ENCODE assay signal across 8 mouse cellular contexts in genomic region chr2:138215561-138215960, GRCm38 (mm10). TPM values are rescaled to one million over a fixed set of nuclear protein-coding genes. Genes with fewer than 3 reads are reported as not detected.
DNase-seq lines count a peak whose midpoint lies in the region; ATAC-seq lines count a peak whose summit lies in the region.

No protein-coding gene starts in this region.

- no peak overlapping the region for H3K4me2 ChIP-seq in kidney, embryonic 14.5 days (replicated peaks; ENCODE audit: low read depth, low read length)
- no peak overlapping the region for H3K4me2 ChIP-seq in liver, embryonic 11.5 days

- H3K27me3 ChIP-seq in kidney, embryonic 14.5 days (ENCODE audit: control insufficient read depth, insufficient read depth, low read length): no peaks in the 10 kb centered on the region
- no peaks in the 10 kb centered on the region for H3K27me3 ChIP-seq in liver, embryonic 11.5 days (replicated peaks; ENCODE audit: control insufficient read depth, insufficient read depth, low read length)

- no peak overlapping the region for H3K27ac ChIP-seq in kidney, embryonic 14.5 days (ENCODE audit: low read depth, low read length)
- no peak overlapping the region for H3K27ac ChIP-seq in liver, embryonic 11.5 days (ENCODE audit: low read depth, low read length)

- peak; percentile 9 for DNase-seq in cerebellum, adult 9-10 months
- peak; percentile 55 for DNase-seq in adrenal gland, postnatal 25 days
- DNase-seq in heart, adult 18-20 months: peak; percentile 85 to 90
- no peak for DNase-seq in liver, embryonic 11.5 days (ENCODE audit: low spot score)
- peak; percentile 1 to 6 for DNase-seq in spleen, postnatal 36 days (ENCODE audit: low spot score in 2 of 2)
- no peak for DNase-seq in MN1 (ENCODE audit: low spot score)

- H3K36me3 ChIP-seq in kidney, embryonic 14.5 days (ENCODE audit: control insufficient read depth, insufficient read depth, low read length): no peaks in the 10 kb centered on the region
- H3K36me3 ChIP-seq in liver, embryonic 11.5 days (ENCODE audit: control insufficient read depth, insufficient read depth, low read length): no peaks in the 10 kb centered on the region

- WGBS in kidney, embryonic 14.5 days: 43% methylated on average over 2 of the region's 2 CpGs
- WGBS in liver, embryonic 11.5 days: 31% methylated on average over 2 of the region's 2 CpGs

- no peak for ATAC-seq in cerebellum, adult (ENCODE audit: insufficient number of reproducible peaks, low FRiP score, low TSS enrichment)
- peak; percentile 57; the same call in 1 of the 2 replicates for ATAC-seq in kidney, embryonic 14.5 days (ENCODE audit: low FRiP score, low TSS enrichment)
- ATAC-seq in liver, embryonic 11.5 days (replicated peaks; ENCODE audit: low FRiP score): peak; percentile 47; the same call in 1 of the 2 replicates

- H3K9ac ChIP-seq in kidney, embryonic 14.5 days (ENCODE audit: low read depth, low read length): no peak overlapping the region
- H3K9ac ChIP-seq in liver, embryonic 11.5 days (ENCODE audit: low read depth, low read length): no peak overlapping the region

- H3K4me1 ChIP-seq in kidney, embryonic 14.5 days (ENCODE audit: control insufficient read depth, insufficient read depth, low read length): no peaks in the 10 kb centered on the region
- H3K4me1 ChIP-seq in liver, embryonic 11.5 days (replicated peaks; ENCODE audit: control insufficient read depth, insufficient read depth, low read length): no peaks in the 10 kb centered on the region

- H3K4me3 ChIP-seq in kidney, embryonic 14.5 days (ENCODE audit: low read length): no peak overlapping the region
- H3K4me3 ChIP-seq in liver, embryonic 11.5 days (ENCODE audit: low read depth, low read length): no peak overlapping the region

- H3K9me3 ChIP-seq in kidney, embryonic 14.5 days (ENCODE audit: control insufficient read depth, low read length): no peaks in the 10 kb centered on the region
- H3K9me3 ChIP-seq in liver, embryonic 11.5 days (ENCODE audit: control insufficient read depth, low read length): no peaks in the 10 kb centered on the region

RNA-seq across cellular contexts. Expression of gene Btbd3, which starts 40.8 kb away (rescaled TPM):
- 20.9 and 24.6 TPM in 2 replicates for total RNA-seq in adrenal gland, postnatal 25 days (2021)
- 10 to 100 TPM; 14.6 to 15.9 TPM for total RNA-seq in heart, adult 18-20 months (2021)
- polyA plus RNA-seq in kidney, embryonic 14.5 days (2014; fragmentation: Nextera tagmentation; extraction: Ambion mirVana): 18.4 and 21.2 TPM in 2 replicates
- polyA plus RNA-seq in liver, embryonic 11.5 days (2014; fragmentation: Nextera tagmentation; extraction: Ambion mirVana): 8.2 and 8.8 TPM in 2 replicates

Comparison
In these comparisons a context has a peak if more than half of its experiments do, and no peak if none do; other contexts are left out.
1. DNase-seq: peak in cerebellum, adult 9-10 months (single experiment), adrenal gland, postnatal 25 days (single experiment), heart, adult 18-20 months (2 of 2) and spleen, postnatal 36 days (2 of 2); none in liver, embryonic 11.5 days (single experiment) and MN1 (single experiment).